Mouse (Mus musculus) heart, adult 8-10 months (tissue): ENCODE results near the gene Gm6657. TPM values are rescaled to one million over a fixed set of nuclear protein-coding genes. Genes with fewer than 3 reads are reported as not detected.

Experiments
- total RNA-seq, 4 experiments: library from RNA; stranded (reverse); gene quantifications; 2 replicates each; pipeline ENCODE4 v1.2.4; 2022

The Gm6657 gene
- total RNA-seq, 4 experiments from 2014 or later: not detected

Other genes with a start within 250 kb of the Gm6657 start
- 10 to 100 TPM; 20.7 to 22.7 (median 22.5) TPM for gene Gphn, start 32.1 kb downstream of the Gm6657 start, total RNA-seq